In genomic region chr10:26771938-26772623, GRCm38 (mm10) we compare ENCODE assay signal across 8 mouse cellular contexts. TPM values are rescaled to one million over a fixed set of nuclear protein-coding genes. Genes with fewer than 3 reads are reported as not detected.
A peak's percentile ranks its signal among the peaks of the same experiment; 100 is the strongest.
DNase-seq lines count a peak whose midpoint lies in the region; ATAC-seq and TF ChIP-seq lines count a peak whose summit lies in the region.

No protein-coding gene starts in this region.

- no peaks in the 10 kb centered on the region for H3K9me3 ChIP-seq in embryonic facial prominence, embryonic 14.5 days (ENCODE audit: control insufficient read depth, low read length)
- no peaks in the 10 kb centered on the region for H3K9me3 ChIP-seq in limb, embryonic 13.5 days
- H3K9me3 ChIP-seq in midbrain, embryonic 15.5 days, result no peaks in the 10 kb centered on the region

- H3K27me3 ChIP-seq in embryonic facial prominence, embryonic 14.5 days (replicated peaks; ENCODE audit: control insufficient read depth, insufficient read depth, low read length), result no peaks in the 10 kb centered on the region
- no peaks in the 10 kb centered on the region for H3K27me3 ChIP-seq in heart, adult 2 months (ENCODE audit: control insufficient read depth, insufficient read depth, low read length)
- H3K27me3 ChIP-seq in kidney, adult 2 months (replicated peaks; ENCODE audit: control insufficient read depth, insufficient read depth, low read length), result no peaks in the 10 kb centered on the region
- no peaks in the 10 kb centered on the region for H3K27me3 ChIP-seq in limb, embryonic 13.5 days
- H3K27me3 ChIP-seq in midbrain, embryonic 15.5 days (replicated peaks), result no peaks in the 10 kb centered on the region
- H3K27me3 ChIP-seq in spleen, adult 2 months (ENCODE audit: control insufficient read depth, insufficient read depth, low read length), result no peaks in the 10 kb centered on the region

- 0 out of 2 replicates have a peak, but pooled peaks cover 1% of the 10 kb centered on the region for H3K79me2 ChIP-seq in heart, adult 2 months (replicated peaks; ENCODE audit: control insufficient read depth, insufficient read depth, low read length)

- H3K4me1 ChIP-seq in embryonic facial prominence, embryonic 14.5 days (ENCODE audit: control insufficient read depth, insufficient read depth, low read length), result peaks cover 7% of the 10 kb centered on the region; the same call in 1 of the 2 replicates
- H3K4me1 ChIP-seq in heart, adult 2 months (ENCODE audit: control insufficient read depth, insufficient read depth, low read length), result peaks cover 4% of the 10 kb centered on the region
- H3K4me1 ChIP-seq in kidney, adult 2 months (ENCODE audit: control insufficient read depth, insufficient read depth, low read length), result peaks cover 21% of the 10 kb centered on the region
- peaks cover 20% of the 10 kb centered on the region for H3K4me1 ChIP-seq in limb, embryonic 13.5 days
- H3K4me1 ChIP-seq in midbrain, embryonic 15.5 days, result peaks cover 10% of the 10 kb centered on the region
- H3K4me1 ChIP-seq in spleen, adult 2 months (ENCODE audit: control insufficient read depth, insufficient read depth, insufficient read length), result peaks cover 7% of the 10 kb centered on the region; the same call in 1 of the 2 replicates

- peak; percentile 64; the same call in 1 of the 2 replicates for TF ChIP-seq EP300 in heart, adult 2 months (IDR thresholded peaks at IDR 0.05; ENCODE audit: insufficient read depth, low read depth, low read length)

- H3K36me3 ChIP-seq in embryonic facial prominence, embryonic 14.5 days (ENCODE audit: control insufficient read depth, insufficient read depth, low read length), result no peaks in the 10 kb centered on the region
- peaks cover 7% of the 10 kb centered on the region for H3K36me3 ChIP-seq in heart, adult 2 months (ENCODE audit: control insufficient read depth, insufficient read depth, low read length)
- no peaks in the 10 kb centered on the region for H3K36me3 ChIP-seq in kidney, adult 2 months (ENCODE audit: control insufficient read depth, insufficient read depth, low read length)
- no peaks in the 10 kb centered on the region for H3K36me3 ChIP-seq in limb, embryonic 13.5 days
- H3K36me3 ChIP-seq in midbrain, embryonic 15.5 days (replicated peaks), result no peaks in the 10 kb centered on the region
- H3K36me3 ChIP-seq in spleen, adult 2 months (ENCODE audit: control insufficient read depth, insufficient read depth, low read length), result no peaks in the 10 kb centered on the region

- intact Hi-C loops in heart, adult 2 months (cut with DNase I), result loop anchor here (2.0 to 5.0 kb wide), 2 partner anchors 27 to 55 kb away; no protein-coding TSS in a partner anchor

- peak overlapping the region; percentile 60 for H3K4me3 ChIP-seq in embryonic facial prominence, embryonic 14.5 days (ENCODE audit: low read depth, low read length)
- peak overlapping the region; percentile 73 for H3K4me3 ChIP-seq in heart, adult 2 months
- peak overlapping the region; percentile 66 for H3K4me3 ChIP-seq in kidney, adult 2 months (ENCODE audit: insufficient read depth, low read depth, low read length)
- H3K4me3 ChIP-seq in limb, embryonic 13.5 days, result peak overlapping the region; percentile 60
- H3K4me3 ChIP-seq in midbrain, embryonic 15.5 days, result peak overlapping the region; percentile 63
- H3K4me3 ChIP-seq in spleen, adult 2 months (ENCODE audit: extremely low read depth, insufficient read depth, insufficient read length), result peak overlapping the region; percentile 70

- peak overlapping the region; percentile 85 for H3K27ac ChIP-seq in embryonic facial prominence, embryonic 14.5 days (replicated peaks; ENCODE audit: low read depth, low read length)
- peak overlapping the region; percentile 96 for H3K27ac ChIP-seq in heart, adult 2 months
- H3K27ac ChIP-seq in kidney, adult 2 months (ENCODE audit: insufficient read depth, low read depth, low read length), result peak overlapping the region; percentile 95
- peak overlapping the region; percentile 86 for H3K27ac ChIP-seq in limb, embryonic 13.5 days
- H3K27ac ChIP-seq in midbrain, embryonic 15.5 days, result peak overlapping the region; percentile 87
- peak overlapping the region; percentile 61 for H3K27ac ChIP-seq in spleen, adult 2 months (ENCODE audit: insufficient read depth, low read length)

- 8% methylated on average over 15 of the region's 15 CpGs for WGBS in embryonic facial prominence, embryonic 14.5 days
- WGBS in heart, adult 2 months, result 7% methylated on average over 15 of the region's 15 CpGs
- 3% methylated on average over 15 of the region's 15 CpGs for WGBS in kidney, adult 2 months
- 7% methylated on average over 15 of the region's 15 CpGs for WGBS in limb, embryonic 13.5 days
- 9% methylated on average over 15 of the region's 15 CpGs for WGBS in midbrain, embryonic 15.5 days
- WGBS in spleen, adult 2 months, result 8% methylated on average over 15 of the region's 15 CpGs

- TF ChIP-seq POLR2A in heart, adult 2 months (IDR thresholded peaks at IDR 0.05; ENCODE audit: insufficient read depth, low read depth, low read length), result peak; percentile 86
- peak; percentile 22 for TF ChIP-seq POLR2A in kidney, adult 2 months (IDR thresholded peaks at IDR 0.05; ENCODE audit: low read depth, low read length)
- TF ChIP-seq POLR2A in spleen, adult 2 months (IDR thresholded peaks at IDR 0.05; ENCODE audit: low read depth, low read length), result peak; percentile 4; the same call in 1 of the 2 replicates

- no peak for TF ChIP-seq CTCF in heart, adult 2 months (IDR thresholded peaks at IDR 0.05)
- no peak for TF ChIP-seq CTCF in kidney, adult 2 months (conservative IDR thresholded peaks at IDR 0.05; ENCODE audit: insufficient read depth, insufficient read length, low read depth, low read length)
- no peak for TF ChIP-seq CTCF in spleen, adult 2 months (IDR thresholded peaks at IDR 0.05; ENCODE audit: extremely low read depth, insufficient read depth, insufficient read length, insufficient replicate concordance)

- peak overlapping the region; percentile 96 for H3K4me2 ChIP-seq in embryonic facial prominence, embryonic 14.5 days (ENCODE audit: low read depth, low read length)
- peak overlapping the region; percentile 82 for H3K4me2 ChIP-seq in limb, embryonic 13.5 days (replicated peaks)
- peak overlapping the region; percentile 94 for H3K4me2 ChIP-seq in midbrain, embryonic 15.5 days

- H3K9ac ChIP-seq in embryonic facial prominence, embryonic 14.5 days (ENCODE audit: low read depth, low read length), result peak overlapping the region; percentile 62
- H3K9ac ChIP-seq in heart, adult 2 months (ENCODE audit: low read depth, low read length), result peak overlapping the region; percentile 78
- peak overlapping the region; percentile 72 for H3K9ac ChIP-seq in limb, embryonic 13.5 days
- H3K9ac ChIP-seq in midbrain, embryonic 15.5 days, result peak overlapping the region; percentile 53

- peak; percentile 97 for ATAC-seq in embryonic facial prominence, embryonic 14.5 days (ENCODE audit: low read depth)
- ATAC-seq in limb, embryonic 13.5 days (ENCODE audit: low FRiP score, low read depth), result peak; percentile 95
- peak; percentile 96 for ATAC-seq in midbrain, embryonic 15.5 days (replicated peaks)

- peak; percentile 94 for DNase-seq in 3T3-L1 (ENCODE audit: low read depth, low spot score)
- DNase-seq in adrenal gland, postnatal 4 days (ENCODE audit: low spot score in 2 of 2), result peak; percentile 58 to 74
- DNase-seq in embryonic facial prominence, embryonic 14.5 days (ENCODE audit: low spot score), result peak; percentile 96
- DNase-seq in heart, adult 2 months, result peak; percentile 86 to 93
- DNase-seq in kidney, adult 2 months, result peak; percentile 96
- DNase-seq in spleen, adult 2 months (ENCODE audit: low read depth in 1 of 2, low spot score in 2 of 2), result peak in 1 of 2 experiments; percentile 69

RNA-seq across cellular contexts. Expression of gene Arhgap18, which starts 18.9 kb away (rescaled TPM):
- 10 to 100 TPM; 51.4 to 64.6 TPM for total RNA-seq in adrenal gland, postnatal 4 days (2021)
- 28.8 TPM in 2 replicates for polyA plus RNA-seq in embryonic facial prominence, embryonic 14.5 days (2014; fragmentation: Nextera tagmentation; extraction: Ambion mirVana)
- total RNA-seq in heart, adult 2 months (2021), result 10 to 100 TPM; 13.3 to 14.5 TPM
- polyA plus RNA-seq in heart, adult 2 months (2012; rRNA removed), result 4.1 and 9.0 TPM in 2 replicates
- polyA plus RNA-seq in kidney, adult 2 months (2012; rRNA removed), result 7.4 and 10.7 TPM in 2 replicates
- polyA plus RNA-seq in limb, embryonic 13.5 days (2015; fragmentation: Nextera tagmentation; extraction: Ambion mirVana), result 21.7 and 23.7 TPM in 2 replicates
- polyA plus RNA-seq in midbrain, embryonic 15.5 days (2015; fragmentation: Nextera tagmentation; extraction: Ambion mirVana), result 15.1 and 20.4 TPM in 2 replicates
- 1.1 and 1.3 TPM in 2 replicates for polyA plus RNA-seq in spleen, adult 2 months (2012; rRNA removed)

Comparison
In these comparisons a context has a peak if more than half of its experiments do, and no peak if none do; other contexts are left out.
1. POLR2A ChIP-seq: peak in every context shown above with its lines; median percentile 86 in heart, adult 2 months; 22 in kidney, adult 2 months; 4 in spleen, adult 2 months.